Mouse (Mus musculus): ENCODE results near the gene Ethe1.
A peak's percentile ranks its signal among the peaks of the same experiment; 100 is the strongest.

Ethe1 gene

DNA sequence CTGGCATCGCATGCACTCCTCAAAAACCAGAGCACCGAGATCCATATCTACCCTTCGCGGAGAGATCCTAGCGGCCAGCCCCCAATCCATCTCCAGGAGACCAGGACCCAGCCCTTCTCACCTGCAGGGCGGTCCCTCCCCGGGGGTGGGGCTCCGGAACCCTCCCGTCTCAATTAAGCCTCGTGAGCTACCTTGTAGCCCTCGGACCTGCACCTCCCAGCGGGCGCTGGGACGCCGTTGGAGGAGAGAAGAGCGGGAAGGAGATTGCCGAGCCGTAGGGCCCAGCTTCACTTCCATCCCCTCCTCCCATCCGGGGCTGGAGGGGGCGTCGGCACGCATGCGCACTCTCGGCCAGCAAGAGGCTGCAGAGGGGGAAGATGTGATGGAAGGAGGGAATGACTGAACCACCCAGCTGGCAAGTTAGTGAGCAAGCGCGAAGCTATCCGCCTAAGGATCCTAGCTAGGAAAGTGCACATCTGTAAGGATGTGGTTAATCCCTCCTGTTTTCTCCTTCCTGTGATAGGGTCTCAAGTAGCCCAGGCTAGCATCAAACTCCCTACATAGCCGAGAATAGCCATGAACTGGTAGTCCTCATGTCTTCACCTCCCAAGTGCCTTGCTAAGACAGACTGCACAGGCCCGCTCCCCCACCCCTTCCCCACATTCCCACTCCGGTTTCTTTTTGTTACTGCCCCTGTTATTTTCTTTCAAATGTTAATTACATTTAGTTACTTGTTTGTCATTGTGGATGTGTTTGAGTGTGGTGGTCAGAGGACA, at the start of gene Ethe1, which contains the start of gene Zfp575:
TSS of gene Ethe1 (plus strand) at position 214 of the 776 bp plus-strand sequence.
TSS of gene Zfp575 (minus strand) at position 312 of the 776 bp plus-strand sequence.
- DNase-seq (ENCODE audit: low read depth), result no peak

DNA sequence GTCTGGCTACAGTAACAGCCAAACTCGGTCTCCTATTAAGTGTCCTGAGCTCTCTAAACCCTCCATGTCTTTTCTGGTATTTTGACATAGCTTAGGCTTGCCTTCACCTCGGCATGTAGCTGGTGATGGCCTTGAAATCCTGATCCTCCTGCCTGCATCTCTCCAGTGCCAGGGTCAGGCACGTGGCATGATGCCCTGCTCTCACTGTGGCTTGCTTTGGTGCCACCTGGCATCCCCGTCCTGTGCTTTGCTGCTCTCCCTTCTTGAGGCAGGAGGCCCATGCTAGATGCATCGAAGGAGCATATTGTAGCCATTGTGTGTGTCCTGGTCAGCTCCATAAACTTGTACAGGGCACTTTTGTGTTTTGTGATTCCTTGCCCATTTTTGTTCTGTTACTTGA, 49.8 kb upstream of the Ethe1 start:
- no peak for DNase-seq (ENCODE audit: low read depth)

DNA sequence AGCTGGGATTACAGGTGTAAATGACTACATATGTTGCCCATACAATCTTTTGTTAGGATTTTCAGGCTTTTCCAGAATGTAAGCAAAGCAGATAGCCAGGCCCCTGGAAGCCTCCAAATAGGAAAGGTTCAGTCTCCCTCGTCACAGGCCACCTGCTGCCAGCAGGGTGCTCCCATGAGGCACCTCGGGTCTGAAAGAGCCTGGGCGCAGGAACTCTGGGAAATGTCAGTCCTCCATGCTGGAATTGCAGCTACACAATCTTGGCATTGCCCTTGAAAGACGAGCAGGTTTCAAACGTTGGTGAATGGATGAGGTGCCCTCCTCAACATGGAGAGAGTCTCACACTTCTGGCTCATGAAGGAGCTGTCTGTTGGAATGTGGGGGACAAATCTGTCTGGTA, 49.2 kb upstream of the Ethe1 start:
- DNase-seq (ENCODE audit: low read depth), result no peak

DNA sequence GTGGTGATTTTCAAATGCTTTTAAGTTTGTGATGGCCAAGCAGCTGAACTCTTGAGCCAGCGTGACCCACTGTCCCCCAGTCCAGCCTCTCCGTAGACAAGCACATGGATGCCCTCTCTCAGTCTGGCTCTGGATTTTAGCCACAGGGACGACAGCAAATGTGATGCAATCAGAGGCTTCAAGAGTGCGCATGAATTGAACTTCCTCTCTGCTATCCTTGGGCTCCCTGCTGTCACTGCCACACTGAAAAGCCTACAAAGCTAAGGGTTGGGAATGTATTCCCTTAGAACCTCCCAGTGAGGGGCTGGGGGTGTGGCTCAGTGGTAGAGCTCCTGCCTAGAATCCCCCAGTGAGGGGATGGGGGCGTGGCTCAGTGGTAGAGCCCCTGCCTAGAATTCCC, 48.6 kb upstream of the Ethe1 start:
- DNase-seq (ENCODE audit: low read depth), result no peak

DNA sequence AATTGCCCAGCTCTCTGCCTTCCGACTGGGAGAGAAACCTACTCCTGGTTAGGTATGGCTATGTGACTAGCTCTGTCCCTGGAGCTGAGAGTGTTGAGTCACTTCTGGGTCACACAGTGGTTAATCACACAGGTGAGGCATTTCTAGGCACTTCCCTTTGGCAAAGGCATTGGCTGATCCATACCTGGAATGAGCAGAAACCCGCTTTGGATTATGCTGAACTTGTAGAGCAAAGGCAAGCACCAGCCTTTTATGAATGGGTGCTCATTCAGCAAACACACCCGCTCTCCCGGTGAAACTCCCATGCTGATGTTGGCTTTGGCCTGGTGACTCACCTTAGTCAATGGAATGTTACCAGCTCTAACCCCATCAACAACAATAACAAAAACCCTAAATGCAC, 47.7 kb upstream of the Ethe1 start:
- no peak for DNase-seq (ENCODE audit: low read depth)

DNA sequence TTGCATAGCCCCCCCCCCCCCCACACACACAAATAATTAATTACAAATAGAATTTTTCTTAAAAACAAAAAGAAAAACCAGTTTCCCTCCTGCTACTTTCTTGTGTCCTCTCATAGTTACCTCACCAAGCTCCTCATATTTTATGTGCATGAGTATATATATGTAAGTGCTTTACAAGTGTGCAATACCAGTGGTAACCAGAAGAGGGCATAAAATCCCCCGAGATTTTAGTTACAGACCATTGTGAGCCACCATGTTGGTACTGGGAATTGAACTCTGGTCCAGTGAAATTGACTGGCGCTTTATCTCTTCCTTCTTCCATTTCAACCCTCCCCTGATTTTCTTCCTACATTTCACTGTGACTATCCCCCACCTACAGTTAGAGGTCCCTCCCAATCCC, 42.8 kb upstream of the Ethe1 start:
- no peak for DNase-seq (ENCODE audit: low read depth)

DNA sequence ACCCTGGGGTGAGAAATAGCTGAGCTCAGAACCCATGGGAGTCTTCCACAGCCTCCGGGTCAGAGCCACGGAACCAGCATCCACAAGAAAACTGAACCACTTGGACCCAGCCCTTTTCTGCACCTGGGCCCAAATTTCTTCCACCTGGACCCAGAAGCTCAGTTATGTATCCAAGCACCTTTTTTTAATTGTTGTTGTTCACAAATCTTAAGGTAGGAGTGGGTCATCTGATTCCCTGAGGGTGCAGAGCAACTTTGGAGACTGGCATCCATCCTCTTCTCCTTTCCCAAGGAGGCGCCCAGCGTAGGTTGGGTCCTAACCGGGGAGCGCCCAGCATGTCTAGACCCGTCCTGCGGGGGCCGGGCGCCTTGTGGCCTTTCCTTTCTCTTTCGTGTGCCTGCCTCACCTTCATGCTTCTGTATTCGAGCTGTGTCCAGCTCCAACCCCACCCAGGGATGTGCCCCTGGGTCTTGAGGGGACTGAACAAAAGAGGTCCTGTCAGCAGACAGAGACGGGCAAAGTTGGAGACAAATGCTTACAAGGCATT, 41.2 kb upstream of the Ethe1 start, which contains the start of the genes Pinlyp and Xrcc1:
TSS of gene Pinlyp (minus strand) at position 51 of the 547 bp plus-strand sequence.
TSS of gene Xrcc1 (plus strand) at position 222 of the 547 bp plus-strand sequence.
- DNase-seq (ENCODE audit: low read depth), result no peak

DNA sequence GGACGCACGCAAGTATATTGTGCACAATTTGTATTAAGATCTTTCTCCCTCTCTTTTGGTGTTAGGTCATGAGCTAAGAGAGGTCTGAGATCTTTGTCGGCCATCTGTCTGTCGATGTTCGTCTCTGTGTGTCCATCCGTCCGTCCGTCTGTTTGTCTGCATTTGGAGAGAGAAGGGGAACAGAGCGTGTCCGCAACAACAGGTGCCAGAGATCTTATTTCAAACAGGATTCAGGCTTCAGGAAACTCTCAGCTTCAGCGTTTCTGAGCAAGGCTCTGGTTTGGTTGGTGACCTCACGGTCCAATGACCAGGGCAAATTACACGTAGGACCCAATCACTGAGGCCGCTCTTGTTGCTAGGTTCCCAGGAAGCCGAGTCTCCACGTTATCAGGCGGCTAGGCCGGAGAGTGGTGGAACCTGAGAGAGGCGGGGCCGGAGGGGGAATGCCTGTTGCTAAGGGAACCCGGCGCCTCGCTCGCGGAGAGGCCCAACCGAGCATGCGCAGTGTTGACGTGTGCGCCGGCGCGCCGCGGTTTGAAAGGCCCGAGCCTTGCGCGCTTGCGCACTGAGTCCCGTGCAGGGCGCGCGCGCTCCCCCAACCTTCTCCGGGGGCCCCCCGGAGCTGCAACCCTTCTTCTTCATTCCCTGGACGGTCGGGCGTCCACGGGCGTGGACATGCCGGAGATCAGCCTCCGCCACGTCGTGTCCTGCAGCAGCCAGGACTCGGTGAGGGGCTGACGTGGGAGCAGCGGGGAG, 40.5 kb upstream of the Ethe1 start:
- DNase-seq (ENCODE audit: low read depth), result peak; percentile 99

DNA sequence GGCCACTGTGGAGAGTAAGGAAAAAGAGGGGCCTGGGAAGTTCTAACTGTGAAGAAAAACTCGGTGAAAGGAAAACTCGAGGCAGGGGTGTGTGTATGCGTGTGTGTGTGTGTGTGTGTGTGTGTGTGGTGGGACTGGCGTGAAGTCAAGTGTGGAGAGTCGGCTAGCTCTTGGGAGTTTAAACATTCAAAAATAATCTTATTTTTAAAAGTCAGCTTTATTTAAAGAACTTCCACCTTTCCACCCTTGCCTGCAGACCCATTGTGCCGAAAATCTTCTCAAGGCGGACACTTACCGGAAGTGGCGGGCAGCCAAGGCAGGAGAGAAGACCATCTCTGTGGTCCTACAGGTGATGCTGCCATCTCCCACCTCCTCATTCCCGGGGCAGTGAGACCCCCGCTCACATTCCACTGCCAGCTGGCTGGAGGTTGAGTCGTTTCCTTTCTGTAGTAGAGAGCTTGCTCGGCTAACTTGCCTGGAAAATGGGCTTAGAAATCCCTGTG, 39.8 kb upstream of the Ethe1 start:
- DNase-seq (ENCODE audit: low read depth), result no peak

DNA sequence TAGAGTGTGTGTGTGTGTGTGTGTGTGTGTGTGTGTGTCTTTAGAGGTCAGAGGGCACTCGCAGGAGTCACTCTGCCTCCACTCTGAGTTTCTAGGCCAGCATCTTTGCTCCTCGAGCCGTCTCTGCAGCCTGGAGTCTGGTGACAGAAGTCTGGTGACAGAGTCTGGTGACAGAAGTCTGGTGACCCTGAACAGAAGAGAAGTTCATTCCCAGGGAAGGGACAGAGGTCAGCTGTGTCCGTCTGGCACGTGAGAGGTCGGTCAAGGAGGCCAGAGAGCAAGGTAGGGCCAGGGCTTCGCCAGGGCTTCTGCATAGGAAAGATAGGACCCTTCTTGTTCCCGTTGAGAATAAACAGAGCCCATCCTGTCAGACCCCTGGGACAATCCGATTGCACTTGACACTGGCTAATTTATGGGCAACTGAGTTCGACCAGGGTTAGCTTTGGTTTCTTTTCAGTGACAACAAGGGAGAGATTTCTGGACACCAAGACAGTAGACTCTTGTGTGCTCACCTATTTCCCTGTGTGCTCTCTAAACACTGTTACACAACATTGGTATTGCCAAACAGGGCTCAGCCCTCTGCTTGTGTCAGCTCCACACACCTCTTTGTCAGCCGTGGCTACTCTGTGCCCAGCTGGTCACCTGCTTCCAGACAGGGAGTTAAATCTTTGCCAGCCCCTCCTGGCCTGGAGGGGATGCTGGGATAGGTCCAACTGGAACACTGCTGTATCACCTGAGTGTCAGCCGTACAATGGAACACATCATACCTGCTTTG, 35.2 kb upstream of the Ethe1 start:
- no peak for DNase-seq (ENCODE audit: low read depth)

DNA sequence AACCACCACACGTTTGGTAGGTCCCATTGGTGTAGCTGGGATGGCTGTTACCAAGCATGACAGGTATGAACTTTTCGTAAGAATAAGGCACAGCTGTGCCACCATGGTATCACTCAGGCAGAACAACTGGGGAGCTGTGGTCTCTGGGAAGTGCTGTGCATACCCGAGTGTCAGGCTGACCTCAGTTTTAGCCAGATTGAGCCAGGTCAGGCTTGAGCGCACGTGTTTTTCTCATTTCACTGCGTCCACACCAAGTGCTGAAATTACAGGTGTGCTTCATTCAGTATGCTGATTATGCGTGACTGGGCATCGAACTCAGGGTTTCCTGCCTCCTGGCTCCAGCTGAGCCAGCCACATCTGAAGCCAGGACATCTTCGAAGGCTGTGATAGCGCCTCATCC, 31.6 kb upstream of the Ethe1 start:
- DNase-seq (ENCODE audit: low read depth), result no peak

DNA sequence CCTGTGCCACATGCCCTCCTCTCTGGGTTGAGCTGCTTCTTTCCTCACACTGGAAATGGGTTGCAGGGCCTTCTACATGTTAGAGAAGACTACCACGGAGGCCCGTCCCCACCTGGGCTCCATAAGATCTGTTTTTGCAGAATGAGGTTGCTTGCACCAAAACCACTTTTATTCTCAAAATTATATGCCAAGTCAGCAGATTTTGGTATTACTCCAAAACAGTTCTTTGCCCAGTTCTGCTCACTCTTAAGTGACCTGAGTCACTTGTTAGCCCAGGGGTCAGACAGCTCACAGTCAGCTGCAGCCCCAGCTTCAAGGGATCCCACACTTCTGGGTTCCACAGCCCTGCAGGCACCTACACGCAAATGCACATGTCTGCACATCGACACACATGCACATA, 25.9 kb upstream of the Ethe1 start:
- DNase-seq (ENCODE audit: low read depth), result no peak

DNA sequence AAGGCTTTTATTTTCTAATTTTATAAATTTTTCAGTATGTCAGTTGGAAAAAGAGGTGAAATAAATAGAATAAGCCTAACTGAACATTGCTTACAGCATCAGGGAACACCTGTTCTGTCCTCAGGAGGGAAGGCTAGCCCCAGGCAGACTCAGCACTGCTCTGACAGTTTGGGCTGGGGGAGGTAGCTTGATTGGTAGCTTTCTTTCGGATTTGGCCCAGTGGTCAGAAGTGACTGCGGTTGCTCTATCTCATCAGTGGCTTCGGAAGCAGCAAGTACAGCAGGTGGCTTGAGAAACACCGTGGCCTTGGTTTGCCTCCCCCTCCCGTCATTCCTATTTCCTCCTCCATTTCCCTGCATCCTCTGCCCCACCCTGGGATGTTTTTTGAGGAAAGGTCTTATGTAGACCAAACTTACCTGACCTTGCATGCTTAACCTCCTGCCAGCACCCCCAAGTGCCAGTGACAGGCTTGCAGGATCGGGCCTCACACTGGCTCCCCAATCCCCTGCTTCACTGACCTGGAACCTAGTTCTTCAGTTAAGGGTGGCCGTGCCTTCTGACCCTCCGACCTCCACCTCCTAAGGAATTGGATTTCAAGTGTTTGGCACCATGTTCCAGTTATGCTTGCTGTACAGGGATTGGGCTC, 24.0 kb upstream of the Ethe1 start:
- DNase-seq (ENCODE audit: low read depth), result no peak

DNA sequence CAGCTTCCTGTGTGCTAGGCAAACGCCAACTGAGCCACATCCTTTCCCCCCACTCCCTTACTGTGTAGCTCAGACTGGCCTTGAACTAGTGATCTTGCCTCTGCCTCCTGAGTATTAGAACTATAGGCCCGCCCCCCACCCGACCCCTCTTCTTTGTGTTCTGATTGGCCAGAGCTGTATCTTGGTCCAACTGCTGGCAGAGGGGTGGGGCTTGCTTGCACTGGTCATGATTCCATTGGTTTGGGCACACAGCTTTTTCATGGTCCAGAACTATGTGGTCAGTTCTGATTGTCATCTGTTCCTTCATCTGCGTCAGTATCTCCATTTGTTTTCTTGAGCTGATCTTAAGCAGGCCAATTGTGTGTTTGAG, 23.5 kb upstream of the Ethe1 start:
- DNase-seq (ENCODE audit: low read depth), result no peak

DNA sequence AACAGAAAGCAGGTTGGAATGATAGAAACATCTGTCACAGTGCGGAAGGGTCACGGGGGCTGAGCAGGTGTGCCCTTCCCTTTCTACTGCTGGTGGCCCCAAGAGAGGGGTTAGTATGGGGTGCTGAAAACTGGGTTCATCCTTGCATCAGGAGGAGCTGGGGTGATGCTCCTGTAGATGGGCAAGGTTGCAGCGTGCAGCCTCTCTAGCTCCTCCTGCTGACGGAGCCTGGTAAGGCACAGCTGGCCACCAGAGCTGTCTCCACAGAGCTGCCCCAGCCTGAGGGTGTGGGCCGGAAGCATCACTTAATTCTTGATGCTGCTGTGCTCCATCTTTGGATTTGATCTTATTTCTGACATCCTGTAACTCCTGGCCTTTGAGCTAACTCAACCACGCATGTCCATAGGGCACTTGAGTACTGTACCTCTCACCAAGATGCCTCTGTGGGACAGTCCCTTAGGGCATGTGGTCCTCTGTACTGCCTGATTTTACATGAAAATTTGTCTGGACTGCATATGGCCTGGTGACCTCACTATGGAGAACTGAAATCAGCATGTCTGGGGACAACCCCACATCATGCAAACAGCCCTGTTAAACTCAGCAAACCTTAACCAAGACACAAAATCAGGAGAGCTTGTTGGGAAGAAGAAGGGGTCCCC, 22.6 kb upstream of the Ethe1 start:
- DNase-seq (ENCODE audit: low read depth), result no peak

DNA sequence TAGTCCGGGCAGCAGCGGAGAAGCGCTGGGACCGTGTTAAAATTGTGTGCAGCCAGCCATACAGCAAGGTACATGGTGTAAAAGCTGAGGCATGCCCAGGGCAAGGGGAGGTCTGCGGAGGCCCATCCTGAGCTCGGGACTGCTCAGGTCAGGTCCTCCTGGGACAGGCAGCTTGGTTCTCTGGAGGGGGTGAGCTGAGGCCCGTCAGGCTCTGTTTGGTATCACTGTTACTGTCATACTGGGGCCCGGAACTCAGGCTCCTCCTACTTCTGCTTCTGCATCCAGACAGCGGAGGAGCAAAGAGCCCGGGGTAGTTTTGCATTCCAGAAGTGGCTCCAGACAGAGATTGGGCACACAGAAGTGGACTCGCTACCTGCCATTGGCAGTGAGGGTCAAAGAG, 21.7 kb upstream of the Ethe1 start:
- DNase-seq (ENCODE audit: low read depth), result no peak

DNA sequence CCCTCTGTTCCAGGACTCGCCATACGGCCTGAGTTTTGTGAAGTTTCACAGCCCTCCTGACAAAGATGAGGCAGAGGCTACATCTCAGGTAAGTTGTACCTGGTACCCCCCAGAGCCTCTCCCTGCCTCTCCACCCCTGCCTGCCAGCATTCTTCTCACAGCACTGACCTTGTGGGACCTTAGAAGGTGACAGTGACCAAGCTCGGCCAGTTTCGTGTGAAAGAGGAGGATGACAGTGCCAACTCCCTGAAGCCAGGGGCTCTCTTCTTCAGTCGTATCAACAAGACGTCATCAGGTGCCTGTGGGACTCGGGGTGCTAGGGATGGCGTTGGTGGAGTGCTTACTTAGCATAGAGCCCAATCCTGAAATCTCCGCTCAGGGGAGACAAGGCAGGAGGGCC, 21.1 kb upstream of the Ethe1 start:
- no peak for DNase-seq (ENCODE audit: low read depth)

DNA sequence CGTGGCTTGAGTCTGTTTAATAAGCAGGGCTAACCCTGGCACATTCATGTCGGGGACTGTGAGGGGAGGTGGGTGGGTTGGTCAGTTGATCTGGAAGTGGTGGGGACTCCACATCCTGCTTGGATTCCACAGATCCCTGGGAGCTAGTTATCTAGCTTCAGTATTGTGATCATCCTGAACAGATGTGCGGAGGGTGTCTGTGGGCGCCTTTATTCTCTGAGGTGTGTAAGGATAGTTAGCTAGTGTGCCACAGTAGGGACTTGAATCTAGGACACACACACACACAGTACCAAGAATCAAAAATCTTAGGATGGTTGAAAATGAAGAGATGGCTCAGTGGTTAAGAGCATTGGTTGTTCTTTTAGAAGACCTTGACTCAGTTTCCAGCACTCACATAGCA, 18.8 kb upstream of the Ethe1 start:
- DNase-seq (ENCODE audit: low read depth), result no peak

DNA sequence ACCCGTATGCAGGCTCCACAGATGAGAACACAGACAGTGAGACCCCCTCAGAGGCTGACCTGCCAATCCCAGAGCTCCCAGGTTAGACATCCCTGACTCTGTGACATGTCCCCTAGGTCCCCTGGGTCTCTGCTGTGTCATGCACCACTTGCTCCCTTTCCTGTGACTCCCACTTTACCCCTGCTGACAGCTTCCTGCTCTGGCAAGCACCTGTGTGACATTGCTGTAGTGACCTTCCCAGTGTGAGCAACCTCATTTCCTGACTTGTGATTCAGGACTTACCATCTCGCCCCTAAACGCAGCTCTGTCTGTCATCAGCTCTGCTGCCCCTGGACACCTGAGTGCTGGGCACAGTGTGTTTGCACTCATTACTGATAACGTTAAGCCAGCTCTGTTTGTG, 16.3 kb upstream of the Ethe1 start:
- no peak for DNase-seq (ENCODE audit: low read depth)

DNA sequence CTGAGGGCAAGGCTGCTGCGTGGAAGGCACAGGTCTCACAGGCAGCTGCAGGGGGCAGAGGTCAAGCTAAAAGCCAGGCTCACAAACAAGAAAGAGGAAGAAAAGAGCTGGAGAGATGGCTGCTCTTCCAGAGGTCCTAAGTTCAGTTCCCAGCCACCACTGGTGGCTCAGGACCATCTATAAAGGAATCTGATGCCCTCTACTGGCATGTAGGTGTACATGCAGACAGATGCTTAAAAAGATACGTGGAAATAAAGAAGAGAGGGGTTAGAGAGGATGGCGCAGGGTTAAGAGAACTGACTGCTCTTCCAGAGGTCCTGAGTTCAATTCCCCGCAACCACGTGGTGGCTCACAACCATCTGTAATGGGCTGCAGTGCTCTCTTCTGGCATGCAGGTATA, 14.9 kb upstream of the Ethe1 start:
- no peak for DNase-seq (ENCODE audit: low read depth)

DNA sequence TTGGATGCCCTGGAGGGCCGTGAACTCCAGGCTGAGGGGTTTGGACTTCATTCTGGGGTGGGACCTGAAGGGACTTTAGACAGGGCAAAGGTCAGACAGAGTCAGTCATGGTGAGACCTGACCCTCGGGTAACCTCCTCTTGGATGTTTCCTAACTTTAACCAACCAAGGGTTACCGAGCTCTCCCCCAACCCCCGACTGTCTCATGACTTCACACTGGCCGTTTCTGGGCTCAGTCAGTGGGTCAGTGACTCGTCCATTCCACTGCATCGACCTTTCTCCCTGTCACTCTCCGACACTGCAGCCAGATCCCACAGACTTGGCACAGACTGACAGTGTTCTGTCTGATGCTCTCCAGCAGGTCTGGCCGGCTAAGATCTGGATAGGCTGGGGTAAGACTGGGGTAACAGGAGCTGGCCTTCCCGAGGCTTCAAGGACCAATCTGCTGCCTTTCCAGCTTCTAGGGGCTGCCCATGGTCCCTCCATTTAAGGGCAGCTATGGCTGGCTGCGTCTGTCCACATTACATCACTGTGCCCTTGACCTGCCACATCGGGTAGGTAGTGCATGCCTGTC, 13.0 kb upstream of the Ethe1 start:
- peak; percentile 33 for DNase-seq (ENCODE audit: low read depth)

Measured in fibroblast of lung, adult 2 months (primary cell).